Mouse (Mus musculus) ES-E14 (cell line): ENCODE measurements at regions not wholly inside any gene's neighbourhood (a gene's known extent, or its start where the extent isn't known, plus 50 kb on each side); places are given as distances from the start of the nearest gene placed in this dataset.

Experiments used
- DNase-seq: peaks from one replicate; pipeline ENCODE4 v3.0.0-alpha.2; 2013; ENCODE audit warnings: low read depth, low spot score
- H3K27ac ChIP-seq: 2 replicates; pipeline ENCODE4 v1.5.1; 2012; ENCODE audit warnings: low read depth, mild to moderate bottlenecking, low read length, moderate library complexity, mixed read lengths; ENCODE audit not compliant: poor library complexity, insufficient read depth, severe bottlenecking
- H3K36me3 ChIP-seq: 2 replicates; pipeline ENCODE4 v1.6.1; 2012; ENCODE audit warnings: mild to moderate bottlenecking, low read length, moderate library complexity, mixed read lengths; ENCODE audit not compliant: control insufficient read depth, poor library complexity, insufficient read depth, severe bottlenecking
- H3K4me1 ChIP-seq, 2 experiments: fragments of 150-350 bp in 1 of 2; sonication (generic) in 1 of 2; 2 replicates each; pipeline ENCODE4 v1.6.1; 2012; ENCODE audit warnings: low read length in 2 of 2, mild to moderate bottlenecking in 1 of 2, mixed read lengths in 1 of 2; ENCODE audit not compliant: control insufficient read depth in 2 of 2, insufficient read depth in 2 of 2, poor library complexity in 1 of 2
- H3K4me3 ChIP-seq, 2 experiments: fragments of 150-350 bp in 1 of 2; sonication (generic) in 1 of 2; 2 replicates each; pipeline ENCODE4 v1.5.1; 2012; ENCODE audit warnings: low read length in 2 of 2, low read depth in 1 of 2, mild to moderate bottlenecking in 1 of 2, mixed read lengths in 1 of 2; ENCODE audit not compliant: insufficient read depth in 1 of 2, poor library complexity in 1 of 2, severe bottlenecking in 1 of 2
- H3K9ac ChIP-seq: 2 replicates; pipeline ENCODE4 v1.6.1; 2012; ENCODE audit warnings: low read depth, mild to moderate bottlenecking, low read length, mixed read lengths; ENCODE audit not compliant: poor library complexity, insufficient read depth, severe bottlenecking
- H3K9me3 ChIP-seq: fragments of 150-350 bp; sonication (generic); 2 replicates; pipeline ENCODE4 v1.6.1; 2012; ENCODE audit warnings: low read depth, mild to moderate bottlenecking, low read length; ENCODE audit not compliant: control insufficient read depth, insufficient read depth
- CHD2 ChIP-seq: IDR thresholded peaks from 2 replicates; pipeline ENCODE4 v1.6.1; 2014; ENCODE audit warnings: mild to moderate bottlenecking, low read depth, low read length, inconsistent platforms
- HCFC1 ChIP-seq: IDR thresholded peaks from 2 replicates; pipeline ENCODE4 v1.6.1; 2012; ENCODE audit warnings: low read length, inconsistent platforms, borderline replicate concordance; ENCODE audit not compliant: insufficient read depth
- MAFK ChIP-seq: IDR thresholded peaks from 2 replicates; pipeline ENCODE4 v1.6.1; 2014; ENCODE audit warnings: mild to moderate bottlenecking, low read depth, low read length, inconsistent platforms; ENCODE audit not compliant: insufficient read depth
- ZC3H11A ChIP-seq: IDR thresholded peaks from 2 replicates; pipeline ENCODE4 v1.6.1; 2012; ENCODE audit warnings: low read depth, mild to moderate bottlenecking, inconsistent platforms, low read length, borderline replicate concordance
- ZNF384 ChIP-seq: IDR thresholded peaks from 2 replicates; pipeline ENCODE4 v1.6.1; 2012; ENCODE audit warnings: low read depth, low read length, inconsistent platforms
- in situ Hi-C, 2 experiments: fragments of 600-800 bp; cut with MboI; formaldehyde crosslinking; loops; one replicate each; pipeline ENCODE4 v1.15.1; 2025; ENCODE audit warnings: low sequenced_read_pairs in 2 of 2, inconsistent platforms in 1 of 2; ENCODE audit not compliant: unreplicated experiment in 2 of 2

DNA sequence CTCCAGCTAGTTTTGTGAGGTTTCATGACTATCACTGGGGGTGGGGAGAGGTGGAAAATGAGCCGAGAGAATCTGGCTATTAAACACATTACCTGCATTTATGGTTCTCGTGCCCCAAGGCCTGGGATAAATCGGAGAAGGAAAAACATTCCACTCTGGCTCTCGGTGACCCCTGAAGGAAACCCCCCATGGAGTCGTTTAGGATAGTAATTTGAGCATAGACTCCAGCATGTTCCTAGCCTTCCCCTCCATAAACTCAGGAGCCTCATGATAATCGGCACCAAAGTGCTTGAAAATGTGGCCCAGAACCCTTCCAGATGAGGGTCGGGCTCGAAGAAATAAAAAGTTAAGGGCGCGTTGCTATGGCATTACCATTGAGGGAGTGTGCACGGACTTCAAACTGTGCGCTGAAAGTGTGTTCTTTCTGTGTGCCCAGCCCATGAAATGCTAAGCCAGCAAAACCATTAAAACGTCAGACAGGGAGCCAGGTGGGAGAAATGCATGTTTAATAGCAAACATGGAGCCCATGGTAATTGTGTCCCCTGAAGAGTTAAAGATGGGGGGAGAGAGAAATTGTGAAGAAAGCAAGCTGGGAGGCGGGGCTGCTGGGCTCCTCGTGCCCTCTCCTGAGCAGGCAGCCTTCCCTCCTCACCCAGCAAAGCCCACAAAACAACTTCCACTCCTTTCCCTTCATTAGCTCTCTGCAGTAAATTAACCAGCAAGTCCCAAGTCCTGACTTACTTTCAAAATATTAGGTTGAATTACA, 64.1 kb upstream of the Sall1 start:
- TF ChIP-seq CHD2 (no peak), ZC3H11A (no peak), ZNF384 (no peak), MAFK (no peak), HCFC1 (no peak)
- Histone ChIP-seq H3K9me3 (no peaks in the 10 kb centered on the region), H3K4me3 (no peak overlapping the region), H3K4me1 (no peaks in the 10 kb centered on the region), H3K36me3 (no peaks in the 10 kb centered on the region), H3K27ac (no peak overlapping the region), H3K9ac (no peak overlapping the region)
- in situ Hi-C loops = no loop called here
- DNase-seq = no peak

DNA sequence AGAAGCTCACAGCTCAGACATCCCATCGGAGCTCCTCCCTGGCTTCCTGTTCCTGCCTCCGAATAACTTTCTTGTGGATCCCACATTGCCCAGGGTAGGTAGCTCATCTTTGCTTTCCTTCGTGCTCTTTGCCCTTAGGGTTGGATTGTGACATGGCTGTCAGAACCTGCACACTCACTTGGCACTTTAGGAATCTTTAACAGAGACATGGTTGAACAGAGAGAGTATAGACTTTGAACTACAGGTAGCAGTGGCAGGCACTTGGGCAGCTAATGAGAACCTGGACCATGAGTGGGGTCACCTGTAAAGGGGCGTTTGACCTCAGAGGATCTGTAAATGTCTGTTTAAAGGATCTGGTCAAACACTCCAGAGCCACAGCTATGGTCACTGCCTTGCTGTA, 62.4 kb upstream of the Sall1 start:
- DNase-seq = no peak
- Histone ChIP-seq H3K4me1 (no peaks in the 10 kb centered on the region), H3K4me3 (no peak overlapping the region), H3K27ac (no peak overlapping the region), H3K9ac (no peak overlapping the region), H3K36me3 (no peaks in the 10 kb centered on the region), H3K9me3 (no peaks in the 10 kb centered on the region)
- in situ Hi-C loops = no loop called here
- no peak for TF ChIP-seq ZC3H11A
- no peak for TF ChIP-seq ZNF384
- no peak for TF ChIP-seq MAFK
- TF ChIP-seq CHD2 = no peak
- no peak for TF ChIP-seq HCFC1

DNA sequence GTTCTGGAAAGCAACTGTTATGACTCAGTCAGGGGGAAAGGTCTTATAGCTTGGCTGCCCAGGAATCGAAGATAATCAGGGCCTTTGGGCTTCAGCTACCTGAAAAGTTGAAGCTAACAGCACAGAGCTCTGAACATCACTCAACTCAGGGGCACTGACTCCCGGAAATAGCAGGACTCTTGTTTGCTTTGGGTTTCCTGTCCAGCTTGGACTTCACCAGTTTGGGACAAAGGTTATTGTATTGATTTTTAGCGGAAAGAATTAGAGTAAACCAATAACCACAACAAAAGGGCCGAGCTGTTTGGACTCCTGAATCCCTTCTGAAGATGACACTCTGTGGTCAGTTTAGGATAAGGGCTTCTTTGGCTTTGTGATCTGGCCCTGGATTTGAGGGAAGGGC, 53.4 kb upstream of the Sall1 start:
- TF ChIP-seq CHD2 = no peak
- TF ChIP-seq HCFC1 = no peak
- no peak for TF ChIP-seq MAFK
- no peak for TF ChIP-seq ZC3H11A
- no peak for TF ChIP-seq ZNF384
- Histone ChIP-seq H3K4me1 (no peaks in the 10 kb centered on the region), H3K9me3 (no peaks in the 10 kb centered on the region), H3K4me3 (no peak overlapping the region), H3K9ac (no peak overlapping the region), H3K27ac (no peak overlapping the region), H3K36me3 (no peaks in the 10 kb centered on the region)
- in situ Hi-C loops = no loop called here
- no peak for DNase-seq
